Mouse (Mus musculus): ENCODE results near the gene F2rl2.

DNA sequence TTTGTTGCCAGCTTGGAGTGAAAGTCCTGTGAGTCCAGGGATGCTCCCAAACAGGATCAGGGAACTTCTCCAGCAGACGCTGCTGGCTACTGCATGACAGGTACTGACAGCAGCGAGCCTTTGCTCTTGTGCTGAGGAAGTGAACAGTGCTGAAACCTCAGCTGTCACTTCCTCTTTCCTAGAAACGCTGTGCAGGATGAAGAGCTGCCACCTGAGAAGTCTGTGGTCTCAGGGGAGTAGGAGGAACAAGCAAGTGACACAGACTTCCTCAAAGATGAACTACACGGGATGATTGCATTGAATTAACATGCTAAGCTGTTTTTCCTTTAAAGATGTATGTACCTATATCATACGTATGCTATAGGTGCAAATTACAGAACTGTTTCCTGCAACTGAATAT, 10.9 kb upstream of the F2rl2 start:
- no peak for TF ChIP-seq ZNF384 (IDR thresholded peaks at IDR 0.05; ENCODE audit: low read depth, low read length)
- TF ChIP-seq CTCF (conservative IDR thresholded peaks at IDR 0.05 in 1 of 2, IDR thresholded peaks at IDR 0.05 in 1 of 2; ENCODE audit: low read depth in 2 of 2, low read length in 2 of 2), result no peak
- no peak for TF ChIP-seq ZC3H11A (IDR thresholded peaks at IDR 0.05; ENCODE audit: low read depth, low read length)
- TF ChIP-seq POLR2A (IDR thresholded peaks at IDR 0.05; ENCODE audit: low read depth, low read length), result no peak
- TF ChIP-seq MAFK (IDR thresholded peaks at IDR 0.05; ENCODE audit: insufficient replicate concordance, low read length), result 0 out of 2 replicates have a peak, but pooled peaks have one; percentile 39
- TF ChIP-seq MAX (IDR thresholded peaks at IDR 0.05; ENCODE audit: low read length), result peak; percentile 33; the same call in 1 of the 2 replicates
- TF ChIP-seq POLR2AphosphoS2 (IDR thresholded peaks at IDR 0.05; ENCODE audit: low read depth, low read length), result no peak
- TF ChIP-seq MXI1 (IDR thresholded peaks at IDR 0.05; ENCODE audit: low read depth, low read length), result no peak
- no peak for TF ChIP-seq USF2 (conservative IDR thresholded peaks at IDR 0.05; ENCODE audit: low read depth, low read length)
- no peak for TF ChIP-seq NRF1 (IDR thresholded peaks at IDR 0.05; ENCODE audit: low read depth, low read length)
